Mouse (Mus musculus): Measurements from ENCODE around the gene Srebf2.

- TF ChIP-seq POLR2AphosphoS2 (IDR thresholded peaks at IDR 0.05; ENCODE audit: insufficient read length, low read depth) (no peak), MAX (IDR thresholded peaks at IDR 0.05; ENCODE audit: low read depth) (no peak)
These were observed 11.5 kb downstream of the Srebf2 start for GRCm38 (mm10) chr15:82158243-82159035.
